Mouse (Mus musculus): ENCODE measurements around the gene Ift140. TPM values are rescaled to one million over a fixed set of nuclear protein-coding genes. Genes with fewer than 3 reads are reported as not detected.

Ift140 gene
- polyA plus RNA-seq, 1 experiment from 2014 or later, result 20.1 TPM

GRCm38 (mm10) chr17:25109578-25109977 is 93.7 kb downstream of the Ift140 start:
- H3K4me1 ChIP-seq (ENCODE audit: control insufficient read depth, insufficient read depth, low read length), result peaks cover 1% of the 10 kb centered on the region; the same call in 1 of the 2 replicates
- WGBS, result 72% methylated on average over 2 of the region's 2 CpGs

DNA sequence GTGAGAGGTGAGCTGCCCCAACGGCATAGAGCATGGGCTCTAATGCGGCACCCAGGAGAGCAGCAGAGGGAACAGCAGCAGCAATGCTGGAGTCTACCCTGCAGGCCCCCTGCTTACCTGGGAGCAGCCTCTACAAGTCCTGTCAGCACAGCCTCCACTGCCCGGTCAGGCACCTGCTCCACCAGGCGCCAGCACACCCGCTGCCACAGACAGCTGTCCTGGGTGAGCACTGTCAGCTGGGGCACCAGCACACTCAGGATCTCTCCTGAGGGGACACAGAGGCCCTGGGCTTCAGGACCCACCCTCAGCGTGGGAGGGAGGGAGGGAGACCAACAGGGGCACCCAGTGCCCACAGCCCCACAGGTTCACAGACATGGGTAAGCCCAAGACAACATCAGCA is 94.7 kb downstream of the Ift140 start:
- H3K4me3 ChIP-seq (ENCODE audit: low read depth, low read length), result no peak overlapping the region
- 93% methylated on average over 6 of the region's 6 CpGs for WGBS
- H3K27ac ChIP-seq (ENCODE audit: low read length), result no peak overlapping the region
- H3K4me1 ChIP-seq (ENCODE audit: control insufficient read depth, insufficient read depth, low read length), result peaks cover 6% of the 10 kb centered on the region
- H3K9me3 ChIP-seq (replicated peaks; ENCODE audit: control insufficient read depth, low read length, poor library complexity, severe bottlenecking), result no peaks in the 10 kb centered on the region
- peaks cover 25% of the 10 kb centered on the region for H3K36me3 ChIP-seq (ENCODE audit: control insufficient read depth, insufficient read depth, low read length)
- no peak for ATAC-seq
- H3K4me2 ChIP-seq (ENCODE audit: low read length), result no peak overlapping the region
- no peaks in the 10 kb centered on the region for H3K27me3 ChIP-seq (ENCODE audit: control insufficient read depth, insufficient read depth, low read depth, low read length)
- H3K9ac ChIP-seq (ENCODE audit: low read depth, low read length), result no peak overlapping the region

More at GRCm38 (mm10) chr17:25109578-25109977, 93.7 kb downstream of the Ift140 start:
- no peaks in the 10 kb centered on the region for H3K9me3 ChIP-seq (replicated peaks; ENCODE audit: control insufficient read depth, low read length, poor library complexity, severe bottlenecking)
- no peak overlapping the region for H3K4me3 ChIP-seq (ENCODE audit: low read depth, low read length)
- H3K27ac ChIP-seq (ENCODE audit: low read length), result no peak overlapping the region
- no peaks in the 10 kb centered on the region for H3K27me3 ChIP-seq (ENCODE audit: control insufficient read depth, insufficient read depth, low read depth, low read length)
- no peak overlapping the region for H3K4me2 ChIP-seq (ENCODE audit: low read length)
- H3K36me3 ChIP-seq (ENCODE audit: control insufficient read depth, insufficient read depth, low read length), result peaks cover 34% of the 10 kb centered on the region
- H3K9ac ChIP-seq (ENCODE audit: low read depth, low read length), result no peak overlapping the region
- no peak for ATAC-seq

DNA sequence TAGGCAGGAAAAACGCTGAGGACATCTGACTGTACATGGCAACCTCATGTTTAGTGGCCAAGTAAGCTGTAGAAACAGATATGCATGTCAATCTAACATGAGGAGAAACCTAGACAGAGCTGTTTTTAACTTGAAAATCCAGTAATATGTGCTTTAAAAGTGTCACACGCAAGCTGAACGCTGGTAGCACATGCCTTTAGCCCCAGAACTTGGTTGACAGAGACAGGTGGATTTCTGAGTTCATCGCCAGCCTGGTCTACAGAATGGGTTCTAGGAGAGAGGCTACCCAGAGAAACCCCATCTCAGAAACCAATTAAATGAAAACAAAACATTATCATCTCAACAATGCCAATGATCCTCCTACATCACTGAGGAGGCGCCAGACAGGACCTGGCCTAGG is 95.3 kb downstream of the Ift140 start:
- no peaks in the 10 kb centered on the region for H3K9me3 ChIP-seq (replicated peaks; ENCODE audit: control insufficient read depth, low read length, poor library complexity, severe bottlenecking)
- H3K9ac ChIP-seq (ENCODE audit: low read depth, low read length), result no peak overlapping the region
- no peak overlapping the region for H3K4me2 ChIP-seq (ENCODE audit: low read length)
- H3K27ac ChIP-seq (ENCODE audit: low read length), result no peak overlapping the region
- H3K36me3 ChIP-seq (ENCODE audit: control insufficient read depth, insufficient read depth, low read length), result peaks cover 18% of the 10 kb centered on the region
- H3K4me1 ChIP-seq (ENCODE audit: control insufficient read depth, insufficient read depth, low read length), result peaks cover 7% of the 10 kb centered on the region
- H3K4me3 ChIP-seq (ENCODE audit: low read depth, low read length), result no peak overlapping the region
- WGBS, result 95% methylated on average over 5 of the region's 5 CpGs
- ATAC-seq, result no peak
- no peaks in the 10 kb centered on the region for H3K27me3 ChIP-seq (ENCODE audit: control insufficient read depth, insufficient read depth, low read depth, low read length)

DNA sequence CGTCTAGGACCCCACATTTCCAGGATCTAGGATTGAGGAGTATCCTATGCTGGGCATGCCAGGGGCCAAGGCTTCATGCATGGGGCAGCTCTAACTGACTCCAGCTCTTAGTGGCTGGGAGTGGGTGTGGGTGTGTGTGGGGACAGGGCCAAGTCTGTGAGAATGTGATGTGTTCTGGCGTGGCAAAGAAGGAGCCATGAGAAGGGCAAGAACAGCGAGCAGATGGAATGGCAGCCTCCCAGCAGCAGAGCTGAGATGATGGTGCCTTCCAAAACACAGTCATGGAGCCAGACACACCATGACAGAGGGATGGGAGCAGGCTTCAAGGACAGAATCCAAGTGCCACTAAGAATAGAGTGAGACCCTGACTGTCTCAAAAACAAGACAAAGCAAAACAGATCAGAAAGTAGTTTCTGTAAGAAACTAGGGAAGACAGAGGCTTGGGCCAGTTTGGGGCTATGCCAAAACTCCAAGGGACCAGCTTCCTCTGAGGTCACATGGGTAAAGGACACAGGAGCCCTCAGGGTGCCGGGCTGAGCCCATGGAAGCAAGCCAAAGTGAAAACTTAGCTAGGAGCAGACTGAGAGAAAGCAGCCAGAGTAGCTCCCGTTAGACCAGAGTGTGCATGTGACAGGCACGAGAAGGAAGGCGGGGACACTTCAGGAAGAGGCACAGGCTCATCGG is 96.0 kb downstream of the Ift140 start:
- WGBS, result 86% methylated on average over 8 of the region's 8 CpGs
- Histone ChIP-seq H3K27me3 (ENCODE audit: control insufficient read depth, insufficient read depth, low read depth, low read length) (no peaks in the 10 kb centered on the region), H3K9ac (ENCODE audit: low read depth, low read length) (no peak overlapping the region), H3K4me3 (ENCODE audit: low read depth, low read length) (no peak overlapping the region), H3K4me1 (ENCODE audit: control insufficient read depth, insufficient read depth, low read length) (peaks cover 9% of the 10 kb centered on the region), H3K9me3 (replicated peaks; ENCODE audit: control insufficient read depth, low read length, poor library complexity, severe bottlenecking) (no peaks in the 10 kb centered on the region), H3K36me3 (ENCODE audit: control insufficient read depth, insufficient read depth, low read length) (peaks cover 14% of the 10 kb centered on the region), H3K27ac (ENCODE audit: low read length) (no peak overlapping the region), H3K4me2 (ENCODE audit: low read length) (no peak overlapping the region)
- ATAC-seq, result no peak

- H3K9ac ChIP-seq (ENCODE audit: low read depth, low read length), result no peak overlapping the region
- no peak overlapping the region for H3K27ac ChIP-seq (ENCODE audit: low read length)
- H3K4me2 ChIP-seq (ENCODE audit: low read length), result no peak overlapping the region
- WGBS, result 89% methylated on average over 3 of the region's 3 CpGs
- H3K27me3 ChIP-seq (ENCODE audit: control insufficient read depth, insufficient read depth, low read depth, low read length), result no peaks in the 10 kb centered on the region
- ATAC-seq, result no peak
- peaks cover 8% of the 10 kb centered on the region for H3K36me3 ChIP-seq (ENCODE audit: control insufficient read depth, insufficient read depth, low read length)
- H3K4me3 ChIP-seq (ENCODE audit: low read depth, low read length), result no peak overlapping the region
- H3K9me3 ChIP-seq (replicated peaks; ENCODE audit: control insufficient read depth, low read length, poor library complexity, severe bottlenecking), result no peaks in the 10 kb centered on the region
- H3K4me1 ChIP-seq (ENCODE audit: control insufficient read depth, insufficient read depth, low read length), result peaks cover 9% of the 10 kb centered on the region
Observed at GRCm38 (mm10) chr17:25112423-25112810, 96.5 kb downstream of the Ift140 start.

GRCm38 (mm10) chr17:25114908-25115645 is 99.2 kb downstream of the Ift140 start:
- ATAC-seq, result no peak; the same call in 1 of the 2 replicates
- 11% methylated on average over 23 of the region's 23 CpGs for WGBS

GRCm38 (mm10) chr17:25115664-25116432 is 100.0 kb downstream of the Ift140 start, which contains the start of gene Telo2:
Gene Telo2 (minus strand): TSS chr17:25115967.
- WGBS, result 4% methylated on average over 40 of the region's 40 CpGs
- Histone ChIP-seq H3K4me2 (ENCODE audit: low read length) (peak within 1 kb of the TSS; percentile 98), H3K4me3 (ENCODE audit: low read depth, low read length) (peak within 1 kb of the TSS; percentile 48)

More at GRCm38 (mm10) chr17:25114908-25115645, 99.2 kb downstream of the Ift140 start:
- Histone ChIP-seq H3K27ac (ENCODE audit: low read length) (peak overlapping the region; percentile 87), H3K27me3 (ENCODE audit: control insufficient read depth, insufficient read depth, low read depth, low read length) (no peaks in the 10 kb centered on the region), H3K4me2 (ENCODE audit: low read length) (peak overlapping the region; percentile 98), H3K9ac (ENCODE audit: low read depth, low read length) (peak overlapping the region; percentile 65), H3K4me3 (ENCODE audit: low read depth, low read length) (peak overlapping the region; percentile 48), H3K4me1 (ENCODE audit: control insufficient read depth, insufficient read depth, low read length) (peaks cover 9% of the 10 kb centered on the region), H3K9me3 (replicated peaks; ENCODE audit: control insufficient read depth, low read length, poor library complexity, severe bottlenecking) (no peaks in the 10 kb centered on the region), H3K36me3 (ENCODE audit: control insufficient read depth, insufficient read depth, low read length) (peaks cover 3% of the 10 kb centered on the region; the same call in 1 of the 2 replicates)

DNA sequence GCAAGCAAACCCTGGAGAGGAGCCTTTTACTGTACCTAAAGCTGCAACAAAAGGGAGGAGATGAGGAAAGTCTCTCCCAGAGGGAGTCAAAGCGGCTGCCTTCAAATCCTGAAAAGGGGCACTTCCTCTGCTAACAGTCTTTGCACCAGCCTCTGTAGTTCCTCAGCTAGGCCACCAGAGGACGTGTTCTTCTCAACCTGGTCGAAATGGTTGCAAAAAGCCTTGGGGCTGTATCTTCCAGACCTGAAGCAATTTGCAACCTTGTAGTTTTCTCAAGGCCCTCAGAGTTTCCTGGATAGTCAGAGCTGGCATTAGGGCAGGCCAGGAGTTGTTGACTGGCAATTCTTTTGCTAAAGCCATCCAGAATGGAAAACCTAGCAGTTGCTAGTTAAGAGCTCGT is 101.4 kb downstream of the Ift140 start:
- ATAC-seq, result no peak
- Histone ChIP-seq H3K27ac (ENCODE audit: low read length) (no peak overlapping the region), H3K4me2 (ENCODE audit: low read length) (no peak overlapping the region), H3K27me3 (ENCODE audit: control insufficient read depth, insufficient read depth, low read depth, low read length) (no peaks in the 10 kb centered on the region), H3K4me1 (ENCODE audit: control insufficient read depth, insufficient read depth, low read length) (peaks cover 9% of the 10 kb centered on the region), H3K9ac (ENCODE audit: low read depth, low read length) (no peak overlapping the region), H3K9me3 (replicated peaks; ENCODE audit: control insufficient read depth, low read length, poor library complexity, severe bottlenecking) (no peaks in the 10 kb centered on the region), H3K4me3 (ENCODE audit: low read depth, low read length) (no peak overlapping the region), H3K36me3 (ENCODE audit: control insufficient read depth, insufficient read depth, low read length) (no peaks in the 10 kb centered on the region)
- WGBS, result 26% methylated on average over 4 of the region's 4 CpGs

More at GRCm38 (mm10) chr17:25115664-25116432, 100.0 kb downstream of the Ift140 start, which contains the start of gene Telo2:
- Histone ChIP-seq H3K27me3 (ENCODE audit: control insufficient read depth, insufficient read depth, low read depth, low read length) (no peaks in the 10 kb centered on the region), H3K9ac (ENCODE audit: low read depth, low read length) (peak within 1 kb of the TSS; percentile 65), H3K27ac (ENCODE audit: low read length) (peak within 1 kb of the TSS; percentile 87), H3K9me3 (replicated peaks; ENCODE audit: control insufficient read depth, low read length, poor library complexity, severe bottlenecking) (no peaks in the 10 kb centered on the region), H3K4me1 (ENCODE audit: control insufficient read depth, insufficient read depth, low read length) (peaks cover 9% of the 10 kb centered on the region), H3K36me3 (ENCODE audit: control insufficient read depth, insufficient read depth, low read length) (0 out of 2 replicates have a peak, but pooled peaks cover under 1% of the 10 kb centered on the region)
- peak; percentile 94 for ATAC-seq

Data from midbrain, embryonic 16.5 days (tissue).